ENCODE assay signal across 18 mouse cellular contexts in genomic region chr7:80573076-80573475, GRCm38 (mm10).
"Had no signal": no experiment of that assay in that cellular context is flagged by ENCODE, and none has a peak within 500 bp of the region (broad histone marks: within the 10 kb centered on the region; RNA-seq: fewer than 3 reads in every experiment).

No protein-coding gene starts in this region.

- H3K9ac ChIP-seq: kidney, embryonic 15.5 days; limb, embryonic 12.5 days; limb, embryonic 15.5 days; liver, embryonic 14.5 days; liver, postnatal 0 days; lung, embryonic 15.5 days; midbrain, embryonic 13.5 days had no signal

- H3K4me2 ChIP-seq: kidney, embryonic 15.5 days; limb, embryonic 12.5 days; limb, embryonic 15.5 days; liver, embryonic 11.5 days; lung, embryonic 15.5 days; midbrain, embryonic 13.5 days had no signal

- H3K4me1 ChIP-seq: kidney, embryonic 15.5 days; limb, embryonic 12.5 days; limb, embryonic 15.5 days; midbrain, embryonic 10.5 days had no signal

- H3K27me3 ChIP-seq: kidney, embryonic 15.5 days; limb, embryonic 15.5 days; lung, embryonic 15.5 days; midbrain, embryonic 13.5 days had no signal

- H3K4me3 ChIP-seq: kidney, embryonic 15.5 days; limb, embryonic 12.5 days; limb, embryonic 15.5 days; lung, embryonic 15.5 days; megakaryocyte, embryonic 14.5 days; midbrain, embryonic 10.5 days; midbrain, embryonic 13.5 days had no signal

- H3K9me3 ChIP-seq: kidney, embryonic 15.5 days; limb, embryonic 12.5 days; limb, embryonic 15.5 days; lung, embryonic 15.5 days; megakaryocyte, embryonic 14.5 days; midbrain, embryonic 10.5 days; midbrain, embryonic 13.5 days had no signal

- H3K27ac ChIP-seq: kidney, embryonic 15.5 days; limb, embryonic 12.5 days; limb, embryonic 15.5 days; liver, embryonic 14.5 days; lung, embryonic 15.5 days; midbrain, embryonic 10.5 days; midbrain, embryonic 13.5 days had no signal

- ATAC-seq: liver, postnatal 0 days; midbrain, embryonic 13.5 days; midbrain, embryonic 16.5 days had no signal

- DNase-seq: kidney, postnatal 10 days; kidney, postnatal 36 days; left cerebral cortex, postnatal 4 days; liver, postnatal 0 days; lung, postnatal 10 days; lung, postnatal 36 days; thymus, adult 18-20 months; thymus, postnatal 4 days had no signal

- H3K36me3 ChIP-seq: kidney, embryonic 15.5 days; limb, embryonic 12.5 days; limb, embryonic 15.5 days; lung, embryonic 15.5 days; midbrain, embryonic 10.5 days; midbrain, embryonic 13.5 days had no signal
